Mouse (Mus musculus) olfactory bulb, adult 2 months (tissue): ENCODE measurements around the gene Slc25a31. TPM values are rescaled to one million over a fixed set of nuclear protein-coding genes. Genes with fewer than 3 reads are reported as not detected.

Experiments used
- H3K27ac ChIP-seq: fragments of 200-500 bp; 2 replicates; pipeline ENCODE4 v1.5.1; 2012; ENCODE audit warnings: low read depth, low read length; ENCODE audit not compliant: insufficient read depth
- H3K4me1 ChIP-seq: fragments of 200-500 bp; 2 replicates; pipeline ENCODE4 v1.6.1; 2012; ENCODE audit warnings: low read length; ENCODE audit not compliant: control insufficient read depth, insufficient read depth
- H3K4me3 ChIP-seq: fragments of 200-500 bp; 2 replicates; pipeline ENCODE4 v1.5.1; 2012; ENCODE audit warnings: mild to moderate bottlenecking, low read depth, low read length, moderate library complexity; ENCODE audit not compliant: insufficient read depth
- CTCF ChIP-seq: fragments of 200-500 bp; IDR thresholded peaks from 2 replicates; pipeline ENCODE4 v1.5.1; 2012; ENCODE audit warnings: low read depth, mild to moderate bottlenecking, low read length, moderate library complexity; ENCODE audit not compliant: insufficient read depth
- POLR2A ChIP-seq: fragments of 200-500 bp; IDR thresholded peaks from 2 replicates; pipeline ENCODE4 v1.6.1; 2012; ENCODE audit warnings: mild to moderate bottlenecking, low read depth, low read length, moderate library complexity; ENCODE audit not compliant: insufficient read depth
- WGBS: fragments of 180-500 bp; shearing (Covaris S2); methylation state at CpG from one replicate; pipeline ENCODE4 v1.1.7; 2018; 5-methylcytosine and 5-hydroxymethylcytosine counted together
- polyA plus RNA-seq: library from polyadenylated mRNA; stranded (reverse); fragments of >200 nt; gene quantifications from 2 replicates; pipeline ENCODE4 v1.2.4, GENCODE M21; 2012; ENCODE audit warnings: low replicate concordance; ENCODE audit not compliant: missing spikeins, insufficient read depth, insufficient read length

Slc25a31 gene
- polyA plus RNA-seq, 1 experiment: not detected

DNA sequence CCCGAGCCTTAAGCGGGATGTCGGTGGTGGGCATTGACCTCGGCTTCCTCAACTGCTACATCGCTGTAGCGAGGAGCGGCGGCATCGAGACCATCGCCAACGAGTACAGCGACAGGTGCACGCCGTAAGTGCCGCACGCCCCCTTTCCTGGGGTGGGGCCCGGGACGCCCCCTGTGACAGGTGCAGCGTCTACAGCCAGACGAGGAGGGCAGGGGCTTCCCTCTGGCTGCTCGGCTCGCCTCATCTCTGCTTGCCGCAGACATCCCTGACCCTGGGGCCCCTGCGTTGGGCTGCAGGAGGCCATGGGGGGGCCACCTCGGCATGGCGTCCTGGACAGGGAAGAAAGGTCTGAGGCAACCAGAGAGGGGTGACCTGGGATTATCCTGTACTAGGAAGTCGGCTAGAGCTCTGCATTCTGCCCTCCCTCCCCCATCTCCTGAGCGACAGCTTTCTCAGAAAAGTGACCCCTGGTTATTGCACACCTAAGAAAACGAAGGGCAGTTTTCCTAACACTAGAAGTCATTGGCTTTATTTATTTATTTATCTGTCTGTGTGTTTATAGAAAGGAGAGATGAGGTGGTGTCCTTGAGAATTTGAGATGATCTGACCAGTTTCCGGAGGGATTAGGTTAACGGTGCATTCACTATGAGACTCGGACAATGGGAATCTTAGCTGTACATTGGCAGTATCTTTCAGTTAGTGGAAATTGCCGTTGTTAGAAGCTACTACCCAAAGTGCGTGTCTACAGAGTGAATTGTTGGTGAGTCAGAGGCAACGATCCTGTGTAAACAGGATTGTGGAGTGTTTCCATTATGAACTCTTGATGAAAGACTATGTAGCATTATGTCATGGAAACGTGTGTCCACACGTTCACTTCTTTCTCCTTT lies 37.2 kb downstream of the Slc25a31 start:
- peaks cover 2% of the 10 kb centered on the region; the same call in 1 of the 2 replicates for H3K4me1 ChIP-seq
- TF ChIP-seq POLR2A: no peak
- H3K4me3 ChIP-seq: peak overlapping the region; percentile 79
- peak overlapping the region; percentile 64 for H3K27ac ChIP-seq
- WGBS: under 1% methylated on average over 37 of the region's 37 CpGs

DNA sequence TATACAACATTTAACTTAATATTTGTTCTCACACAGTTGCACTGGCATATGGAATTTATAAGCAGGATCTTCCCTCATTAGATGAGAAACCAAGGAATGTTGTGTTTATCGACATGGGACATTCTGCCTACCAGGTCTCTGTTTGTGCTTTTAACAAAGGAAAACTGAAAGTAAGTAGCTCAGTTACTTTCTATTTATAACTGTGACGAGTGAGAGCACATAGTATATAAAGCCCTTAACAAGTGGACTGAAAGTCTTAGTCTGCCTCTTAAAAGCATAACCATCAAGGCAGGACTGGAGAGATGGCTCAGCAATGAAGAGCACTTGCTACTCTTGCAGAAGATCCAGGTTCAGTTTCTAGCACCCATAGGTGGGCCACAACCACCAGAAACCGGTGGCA lies 52.1 kb downstream of the Slc25a31 start:
- TF ChIP-seq CTCF: no peak
- TF ChIP-seq POLR2A: no peak
- H3K27ac ChIP-seq: no peak overlapping the region
- no peak overlapping the region for H3K4me3 ChIP-seq
- 78% methylated on average over 3 of the region's 3 CpGs for WGBS
- H3K4me1 ChIP-seq: no peaks in the 10 kb centered on the region

DNA sequence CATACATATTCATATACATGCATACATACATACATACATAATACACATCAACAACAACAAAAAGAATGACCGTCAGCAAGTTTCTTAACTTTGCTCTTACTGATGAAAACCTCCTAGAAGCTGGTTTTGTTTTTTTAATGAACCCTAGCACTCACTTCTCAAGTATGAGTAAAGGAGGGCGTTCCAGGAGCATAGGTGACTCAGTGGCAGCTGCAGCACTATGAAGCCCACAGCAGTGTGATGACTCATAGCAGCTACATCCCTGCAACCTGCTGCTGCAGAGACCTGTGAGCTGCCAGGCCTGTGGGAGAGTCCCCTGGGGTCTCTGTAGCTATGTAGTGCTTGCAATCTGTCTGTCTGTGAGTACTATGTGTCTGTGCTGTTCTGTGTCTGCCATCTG lies 52.7 kb downstream of the Slc25a31 start:
- TF ChIP-seq CTCF (no peak), POLR2A (no peak)
- no peaks in the 10 kb centered on the region for H3K4me1 ChIP-seq
- WGBS: 53% methylated on average over 2 of the region's 2 CpGs
- H3K27ac ChIP-seq: no peak overlapping the region
- no peak overlapping the region for H3K4me3 ChIP-seq

Other genes starting within 250 kb of the Slc25a31 start
- gene Intu, start 177.6 kb upstream of the Slc25a31 start, polyA plus RNA-seq: not detected in 2 replicates
- gene Hspa4l, start 35.6 kb downstream of the Slc25a31 start, polyA plus RNA-seq: 286 TPM in 1 of 2 replicates, not detected in the other
- gene Plk4, start 91.2 kb downstream of the Slc25a31 start, polyA plus RNA-seq: not detected in 2 replicates
- gene Mfsd8, start 138.0 kb downstream of the Slc25a31 start, polyA plus RNA-seq: not detected in 2 replicates
- gene Abhd18, start 138.1 kb downstream of the Slc25a31 start, polyA plus RNA-seq: not detected in 2 replicates
- not detected in 2 replicates for gene 1700034I23Rik, start 193.7 kb downstream of the Slc25a31 start, polyA plus RNA-seq
- not detected in 2 replicates for gene Larp1b, start 241.0 kb downstream of the Slc25a31 start, polyA plus RNA-seq